Mouse (Mus musculus) A20 (cell line): ENCODE results near the gene Gm20388.

ENCODE experiments used
- DNase-seq: peaks from one replicate; pipeline ENCODE4 v3.0.0-alpha.2; 2011; ENCODE audit warnings: low read depth, low spot score

The Gm20388 gene

GRCm38 (mm10) chr8:120525135-120525534 is 614.5 kb downstream of the Gm20388 start:
- no peak for DNase-seq

GRCm38 (mm10) chr8:120525832-120526231 is 615.2 kb downstream of the Gm20388 start:
- no peak for DNase-seq

- DNase-seq = no peak
Observed at GRCm38 (mm10) chr8:120526577-120526976, 615.9 kb downstream of the Gm20388 start.

- peak; percentile 92 for DNase-seq
Observed at GRCm38 (mm10) chr8:120528332-120528731, 617.7 kb downstream of the Gm20388 start.

GRCm38 (mm10) chr8:120529226-120529625 is 618.6 kb downstream of the Gm20388 start:
- DNase-seq = peak; percentile 89

- no peak for DNase-seq
Observed at GRCm38 (mm10) chr8:120530954-120531656, 620.5 kb downstream of the Gm20388 start.

GRCm38 (mm10) chr8:120531775-120532516 is 621.3 kb downstream of the Gm20388 start:
- DNase-seq = no peak

GRCm38 (mm10) chr8:120532517-120533215 is 622.0 kb downstream of the Gm20388 start:
- DNase-seq = peak; percentile 90

GRCm38 (mm10) chr8:120533380-120533779 is 622.7 kb downstream of the Gm20388 start:
- DNase-seq = no peak

- DNase-seq = no peak
Observed at GRCm38 (mm10) chr8:120534080-120534479, 623.4 kb downstream of the Gm20388 start.

GRCm38 (mm10) chr8:120534504-120535368 is 624.1 kb downstream of the Gm20388 start:
- peak; percentile 91 for DNase-seq

- DNase-seq = peak; percentile 87
Observed at GRCm38 (mm10) chr8:120535452-120536305, 625.0 kb downstream of the Gm20388 start.

GRCm38 (mm10) chr8:120536306-120537206 is 625.9 kb downstream of the Gm20388 start:
- peak; percentile 88 for DNase-seq

- DNase-seq = peak; percentile 96
Observed at GRCm38 (mm10) chr8:120537207-120537817, 626.7 kb downstream of the Gm20388 start.

GRCm38 (mm10) chr8:120537818-120538396 is 627.3 kb downstream of the Gm20388 start:
- DNase-seq = peak; percentile 82

GRCm38 (mm10) chr8:120538397-120539240 is 628.0 kb downstream of the Gm20388 start:
- peak; percentile 98 for DNase-seq

GRCm38 (mm10) chr8:120539381-120539774 is 628.7 kb downstream of the Gm20388 start:
- peak; percentile 73 for DNase-seq
